Mouse (Mus musculus) ovary, postnatal 14 days (tissue): ENCODE results near the gene St3gal2.
"Not testable (repeated sequence)": the region's sequence is repeated elsewhere in the genome, so short reads cannot be mapped to it uniquely, and the experiment has no call there.

ENCODE experiments used
- DNase-seq: peaks from one replicate; pipeline ENCODE4 v3.0.0; 2022; ENCODE audit warnings: low spot score

Gene St3gal2

GRCm38 (mm10) chr8:110911576-110912570 is 7.8 kb upstream of the St3gal2 start:
- DNase-seq: no peak

GRCm38 (mm10) chr8:110917415-110917814 is 2.3 kb upstream of the St3gal2 start:
- DNase-seq: no peak

- no peak for DNase-seq
These were observed 1.7 kb upstream of the St3gal2 start for GRCm38 (mm10) chr8:110918027-110918426.

DNA sequence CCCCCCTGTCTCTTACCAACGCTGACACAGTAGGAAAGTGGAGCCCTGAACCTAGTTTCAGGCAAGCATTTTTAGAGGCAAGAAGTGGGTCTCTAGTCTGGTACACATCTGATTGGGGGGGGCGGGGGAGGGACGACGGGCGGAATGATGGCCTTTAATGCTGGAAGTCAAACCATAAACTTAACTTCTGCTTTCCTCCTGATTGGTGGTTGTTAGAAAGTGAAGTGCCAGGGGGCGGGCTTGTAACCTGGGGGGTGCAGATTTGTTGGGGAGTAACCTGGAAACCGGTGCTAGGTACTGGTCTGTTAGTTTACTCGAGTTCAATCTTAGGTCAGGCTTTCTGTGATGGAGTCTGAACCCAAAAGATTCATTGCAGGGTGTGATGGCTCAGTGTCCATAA is 1.3 kb upstream of the St3gal2 start:
- DNase-seq: no peak

- DNase-seq: peak; percentile 30
These were observed 480 bp downstream of the St3gal2 start for GRCm38 (mm10) chr8:110920032-110920772.

DNA sequence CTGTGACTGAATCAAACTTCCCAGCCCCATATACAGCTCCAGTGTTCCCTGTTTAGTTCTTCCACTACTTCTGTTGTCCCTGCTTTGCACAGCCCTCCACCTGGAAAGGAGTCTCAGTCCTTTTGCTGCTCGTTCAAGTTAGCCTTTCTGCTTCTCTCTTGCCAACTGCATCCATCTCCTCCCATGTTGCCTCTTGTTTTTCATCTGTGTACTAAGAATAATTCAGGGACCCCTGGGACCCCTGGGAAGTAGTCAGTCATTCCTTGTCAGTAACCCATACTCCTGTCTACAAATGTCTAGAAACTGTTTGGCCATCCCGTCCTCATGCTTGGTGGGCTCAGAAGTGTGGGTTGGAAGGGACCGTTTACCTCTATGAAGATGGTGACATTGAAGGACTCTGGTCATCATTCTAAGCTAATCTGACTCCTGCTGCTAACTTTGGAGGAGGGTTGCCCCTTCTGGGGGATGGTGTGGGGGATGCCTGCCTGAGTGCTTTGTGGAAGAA is 1.1 kb downstream of the St3gal2 start:
- no peak for DNase-seq

- DNase-seq: no peak
These were observed 1.9 kb downstream of the St3gal2 start for GRCm38 (mm10) chr8:110921492-110922230.

DNA sequence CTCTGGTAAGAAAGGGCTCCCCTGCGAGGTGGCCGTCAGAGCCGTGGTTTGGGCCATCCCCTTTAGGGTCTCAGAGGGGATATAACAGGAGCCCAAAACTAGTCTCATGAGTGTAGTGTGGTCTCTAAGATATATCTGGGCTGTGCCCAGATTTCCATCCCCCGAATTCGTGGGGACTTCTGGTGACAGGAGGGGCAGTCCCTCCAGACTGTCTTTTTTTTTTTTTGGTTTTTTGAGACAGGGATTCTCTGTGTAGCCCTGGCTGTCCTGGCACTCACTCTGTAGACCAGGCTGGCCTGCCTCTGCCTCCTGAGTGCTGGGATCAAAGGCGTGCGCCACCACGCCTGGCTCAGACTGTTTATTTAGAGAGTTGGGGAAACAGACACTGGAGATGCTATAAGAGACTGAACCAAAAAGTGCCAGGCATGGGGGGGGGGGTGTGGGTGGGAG is 6.0 kb downstream of the St3gal2 start:
- DNase-seq: no peak

- no peak for DNase-seq
These were observed 7.0 kb downstream of the St3gal2 start for GRCm38 (mm10) chr8:110926690-110927089.

GRCm38 (mm10) chr8:110928435-110928834 is 8.7 kb downstream of the St3gal2 start:
- no peak for DNase-seq

GRCm38 (mm10) chr8:110929066-110929465 is 9.3 kb downstream of the St3gal2 start:
- no peak for DNase-seq

- DNase-seq: not testable (repeated sequence)
These were observed 9.9 kb downstream of the St3gal2 start for GRCm38 (mm10) chr8:110929672-110930071.

DNA sequence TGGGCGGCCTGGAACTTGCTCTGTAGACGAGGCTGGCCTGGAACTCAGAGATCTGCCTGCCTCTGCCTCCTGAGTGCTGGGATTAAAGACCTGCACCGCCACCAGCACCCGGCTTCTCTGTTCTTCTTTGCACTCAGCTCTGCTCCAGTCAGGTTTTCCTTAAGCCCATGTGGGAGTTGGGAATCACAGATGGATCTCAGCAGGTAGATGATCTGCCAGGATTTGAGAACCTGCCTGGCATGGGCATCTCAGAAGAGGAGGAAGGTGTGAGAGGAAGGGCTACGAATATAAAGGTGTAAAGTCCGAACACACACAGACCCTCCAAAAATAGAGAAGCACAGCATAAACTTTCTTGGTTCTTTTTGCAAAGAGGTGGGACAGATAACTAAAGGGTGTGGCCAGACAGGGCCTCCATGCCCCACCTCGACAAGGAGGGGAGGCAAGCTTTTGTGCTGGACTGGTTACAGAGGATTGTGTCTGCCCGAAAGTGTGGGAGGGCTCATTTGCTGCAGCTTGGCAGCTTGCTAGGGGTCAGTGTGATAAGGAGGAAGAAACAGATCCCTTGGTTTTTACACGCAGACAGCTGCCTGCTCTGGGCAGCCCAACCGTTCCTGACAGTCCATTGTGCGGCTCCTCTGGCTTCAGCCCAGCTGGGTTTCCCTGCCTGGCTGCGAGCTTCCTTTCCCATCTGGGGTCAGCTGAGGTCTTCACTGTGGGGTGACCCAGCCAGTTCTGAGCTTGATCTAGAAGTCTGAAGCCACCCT is 11.6 kb downstream of the St3gal2 start:
- DNase-seq: peak; percentile 63

DNA sequence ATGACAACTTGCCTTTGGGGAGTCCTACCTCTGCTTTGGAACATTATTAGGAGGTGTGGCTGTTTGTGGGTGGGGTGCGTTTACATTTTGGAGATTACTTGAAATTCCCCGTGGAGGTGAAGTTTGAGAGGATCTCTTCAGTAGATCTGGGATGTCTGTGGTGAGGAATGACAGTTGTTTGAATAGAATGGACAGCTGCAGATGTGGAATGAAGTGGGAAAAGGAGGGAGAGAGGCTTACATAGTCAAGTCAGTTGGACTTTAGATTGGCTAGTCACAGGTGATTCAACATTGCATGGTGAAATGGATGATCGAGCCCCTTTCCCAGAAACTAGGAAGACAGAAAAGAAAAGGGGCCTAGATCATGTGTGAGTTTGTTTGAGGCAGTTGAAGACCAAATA is 12.7 kb downstream of the St3gal2 start:
- DNase-seq: no peak

GRCm38 (mm10) chr8:110933272-110933671 is 13.6 kb downstream of the St3gal2 start:
- DNase-seq: no peak

DNA sequence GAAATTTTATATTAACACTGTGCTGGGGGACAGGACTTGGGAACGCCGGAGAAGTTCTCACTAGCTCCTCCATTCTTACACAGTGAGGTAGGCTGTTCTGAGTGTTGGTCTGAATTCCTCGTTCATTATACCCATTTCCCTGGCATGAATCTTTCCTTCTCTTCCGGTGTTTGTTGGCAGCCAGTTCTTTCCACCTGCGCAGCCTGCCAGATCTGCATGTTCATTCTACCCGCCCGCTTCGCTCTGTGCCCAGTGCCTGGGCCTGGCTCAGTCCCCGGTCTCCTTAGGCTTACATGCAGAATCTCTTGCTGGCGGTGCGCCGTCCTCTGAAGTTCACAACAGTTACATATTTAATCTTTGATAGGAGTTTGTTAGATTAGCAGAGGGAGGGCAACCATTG is 16.5 kb downstream of the St3gal2 start:
- DNase-seq: no peak

GRCm38 (mm10) chr8:110938882-110939589 is 19.3 kb downstream of the St3gal2 start:
- DNase-seq: no peak

DNA sequence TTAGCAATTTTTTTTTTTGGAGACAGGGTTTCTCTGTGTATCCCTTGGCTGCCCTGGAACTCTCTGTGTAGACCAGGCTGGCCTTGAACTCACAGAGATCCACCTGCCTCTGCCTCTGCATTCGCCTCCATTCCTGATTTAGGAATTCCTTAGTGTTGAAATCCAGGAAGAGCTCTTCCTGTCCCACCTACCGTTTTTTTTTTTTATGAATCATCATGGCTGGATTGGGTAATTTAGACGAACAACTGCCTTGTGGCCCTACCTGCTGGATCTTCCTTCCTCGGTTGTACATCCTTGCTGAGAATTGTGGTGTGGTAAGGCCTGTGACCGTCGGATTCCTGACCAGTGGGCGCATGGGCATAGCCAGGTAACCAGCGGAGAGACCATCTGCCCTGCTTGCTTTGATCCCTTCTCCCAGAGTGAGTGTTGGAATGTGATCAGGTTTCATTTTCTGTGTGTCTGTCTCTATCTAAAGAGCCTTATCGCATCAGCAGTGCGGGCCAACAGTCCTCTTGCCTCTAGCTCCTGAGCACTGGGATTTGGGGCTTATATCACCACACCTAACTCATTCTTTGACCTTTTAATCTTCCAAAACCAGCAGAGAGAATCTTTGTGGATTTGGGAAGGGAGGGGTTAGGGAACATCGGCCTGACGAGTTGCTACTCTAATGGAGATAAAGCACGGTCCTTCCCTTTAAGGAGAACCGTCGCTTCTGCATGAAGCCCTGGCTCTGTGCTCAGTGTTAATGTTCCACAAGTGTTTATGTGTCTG is 21.1 kb downstream of the St3gal2 start:
- DNase-seq: no peak

- peak; percentile 60 for DNase-seq
These were observed 21.8 kb downstream of the St3gal2 start for GRCm38 (mm10) chr8:110941453-110941948.
